Mouse (Mus musculus): ENCODE results near the gene Emsy. TPM values are rescaled to one million over a fixed set of nuclear protein-coding genes. Genes with fewer than 3 reads are reported as not detected.

Gene Emsy
- polyA plus RNA-seq, 1 experiment, result 20.9 TPM

GRCm38 (mm10) chr7:98670831-98671230, 14.2 kb upstream of the Emsy start:
- no peak for TF ChIP-seq POLR2A (IDR thresholded peaks at IDR 0.05; ENCODE audit: low read depth, low read length)
- no peak for TF ChIP-seq CTCF (conservative IDR thresholded peaks at IDR 0.05; ENCODE audit: insufficient read depth, insufficient read length, low read depth, low read length)
- H3K4me3 ChIP-seq (ENCODE audit: insufficient read depth, low read depth, low read length), result no peak overlapping the region
- H3K27me3 ChIP-seq (replicated peaks; ENCODE audit: control insufficient read depth, insufficient read depth, low read length), result no peaks in the 10 kb centered on the region
- H3K27ac ChIP-seq (ENCODE audit: insufficient read depth, low read depth, low read length), result peak overlapping the region; percentile 41
- WGBS, result 70% methylated on average over 4 of the region's 4 CpGs
- no peak for DNase-seq
- no peaks in the 10 kb centered on the region for H3K4me1 ChIP-seq (ENCODE audit: control insufficient read depth, insufficient read depth, low read length)
- H3K36me3 ChIP-seq (ENCODE audit: control insufficient read depth, insufficient read depth, low read length), result no peaks in the 10 kb centered on the region

GRCm38 (mm10) chr7:98667956-98668746, 11.6 kb upstream of the Emsy start:
- Histone ChIP-seq H3K4me3 (ENCODE audit: insufficient read depth, low read depth, low read length) (no peak overlapping the region), H3K36me3 (ENCODE audit: control insufficient read depth, insufficient read depth, low read length) (no peaks in the 10 kb centered on the region), H3K27ac (ENCODE audit: insufficient read depth, low read depth, low read length) (peak overlapping the region; percentile 73), H3K4me1 (ENCODE audit: control insufficient read depth, insufficient read depth, low read length) (no peaks in the 10 kb centered on the region), H3K27me3 (replicated peaks; ENCODE audit: control insufficient read depth, insufficient read depth, low read length) (no peaks in the 10 kb centered on the region)
- TF ChIP-seq CTCF (conservative IDR thresholded peaks at IDR 0.05; ENCODE audit: insufficient read depth, insufficient read length, low read depth, low read length) (no peak), POLR2A (IDR thresholded peaks at IDR 0.05; ENCODE audit: low read depth, low read length) (no peak)
- DNase-seq, result peak; percentile 34
- WGBS, result 58% methylated on average over 6 of the region's 6 CpGs

- Histone ChIP-seq H3K36me3 (ENCODE audit: control insufficient read depth, insufficient read depth, low read length) (no peaks in the 10 kb centered on the region), H3K4me3 (ENCODE audit: insufficient read depth, low read depth, low read length) (no peak overlapping the region), H3K4me1 (ENCODE audit: control insufficient read depth, insufficient read depth, low read length) (no peaks in the 10 kb centered on the region), H3K27ac (ENCODE audit: insufficient read depth, low read depth, low read length) (no peak overlapping the region), H3K27me3 (replicated peaks; ENCODE audit: control insufficient read depth, insufficient read depth, low read length) (no peaks in the 10 kb centered on the region)
- no peak for DNase-seq
- WGBS, result 90% methylated on average over 6 of the region's 6 CpGs
- no peak for TF ChIP-seq CTCF (conservative IDR thresholded peaks at IDR 0.05; ENCODE audit: insufficient read depth, insufficient read length, low read depth, low read length)
- TF ChIP-seq POLR2A (IDR thresholded peaks at IDR 0.05; ENCODE audit: low read depth, low read length), result no peak
Observed at GRCm38 (mm10) chr7:98665726-98666125, 9.1 kb upstream of the Emsy start.

GRCm38 (mm10) chr7:98665166-98665565, 8.6 kb upstream of the Emsy start:
- H3K27ac ChIP-seq (ENCODE audit: insufficient read depth, low read depth, low read length), result no peak overlapping the region
- no peak overlapping the region for H3K4me3 ChIP-seq (ENCODE audit: insufficient read depth, low read depth, low read length)
- no peak for TF ChIP-seq CTCF (conservative IDR thresholded peaks at IDR 0.05; ENCODE audit: insufficient read depth, insufficient read length, low read depth, low read length)
- TF ChIP-seq POLR2A (IDR thresholded peaks at IDR 0.05; ENCODE audit: low read depth, low read length), result no peak
- H3K27me3 ChIP-seq (replicated peaks; ENCODE audit: control insufficient read depth, insufficient read depth, low read length), result no peaks in the 10 kb centered on the region
- H3K4me1 ChIP-seq (ENCODE audit: control insufficient read depth, insufficient read depth, low read length), result no peaks in the 10 kb centered on the region
- DNase-seq, result no peak
- no peaks in the 10 kb centered on the region for H3K36me3 ChIP-seq (ENCODE audit: control insufficient read depth, insufficient read depth, low read length)
- WGBS, result 62% methylated on average over 5 of the region's 5 CpGs

GRCm38 (mm10) chr7:98655681-98656530, 677 bp downstream of the Emsy start:
- H3K27me3 ChIP-seq (replicated peaks; ENCODE audit: control insufficient read depth, insufficient read depth, low read length), result no peaks in the 10 kb centered on the region
- peak overlapping the region; percentile 72 for H3K4me3 ChIP-seq (ENCODE audit: insufficient read depth, low read depth, low read length)
- 0 out of 2 replicates have a peak, but pooled peaks have one; percentile 13 for TF ChIP-seq CTCF (conservative IDR thresholded peaks at IDR 0.05; ENCODE audit: insufficient read depth, insufficient read length, low read depth, low read length)
- no peak for TF ChIP-seq POLR2A (IDR thresholded peaks at IDR 0.05; ENCODE audit: low read depth, low read length)
- H3K36me3 ChIP-seq (ENCODE audit: control insufficient read depth, insufficient read depth, low read length), result no peaks in the 10 kb centered on the region
- peak; percentile 84 for DNase-seq
- under 1% methylated on average over 74 of the region's 74 CpGs for WGBS
- H3K27ac ChIP-seq (ENCODE audit: insufficient read depth, low read depth, low read length), result peak overlapping the region; percentile 63
- H3K4me1 ChIP-seq (ENCODE audit: control insufficient read depth, insufficient read depth, low read length), result no peaks in the 10 kb centered on the region; the same call in 1 of the 2 replicates

- WGBS, result 51% methylated on average over 2 of the region's 2 CpGs
- Histone ChIP-seq H3K27ac (ENCODE audit: insufficient read depth, low read depth, low read length) (no peak overlapping the region), H3K4me3 (ENCODE audit: insufficient read depth, low read depth, low read length) (no peak overlapping the region), H3K27me3 (replicated peaks; ENCODE audit: control insufficient read depth, insufficient read depth, low read length) (no peaks in the 10 kb centered on the region), H3K36me3 (ENCODE audit: control insufficient read depth, insufficient read depth, low read length) (no peaks in the 10 kb centered on the region; the same call in 1 of the 2 replicates), H3K4me1 (ENCODE audit: control insufficient read depth, insufficient read depth, low read length) (no peaks in the 10 kb centered on the region)
- no peak for DNase-seq
- TF ChIP-seq CTCF (conservative IDR thresholded peaks at IDR 0.05; ENCODE audit: insufficient read depth, insufficient read length, low read depth, low read length) (0 out of 2 replicates have a peak, but pooled peaks have one; percentile 24), POLR2A (IDR thresholded peaks at IDR 0.05; ENCODE audit: low read depth, low read length) (no peak)
Observed at GRCm38 (mm10) chr7:98651651-98652050, 4.9 kb downstream of the Emsy start.

GRCm38 (mm10) chr7:98644238-98644637, 12.3 kb downstream of the Emsy start:
- no peak for TF ChIP-seq POLR2A (IDR thresholded peaks at IDR 0.05; ENCODE audit: low read depth, low read length)
- no peak for TF ChIP-seq CTCF (conservative IDR thresholded peaks at IDR 0.05; ENCODE audit: insufficient read depth, insufficient read length, low read depth, low read length)
- H3K36me3 ChIP-seq (ENCODE audit: control insufficient read depth, insufficient read depth, low read length), result peaks cover 1% of the 10 kb centered on the region; the same call in 1 of the 2 replicates
- H3K4me3 ChIP-seq (ENCODE audit: insufficient read depth, low read depth, low read length), result no peak overlapping the region
- no peaks in the 10 kb centered on the region for H3K27me3 ChIP-seq (replicated peaks; ENCODE audit: control insufficient read depth, insufficient read depth, low read length)
- no peaks in the 10 kb centered on the region for H3K4me1 ChIP-seq (ENCODE audit: control insufficient read depth, insufficient read depth, low read length)
- no peak overlapping the region for H3K27ac ChIP-seq (ENCODE audit: insufficient read depth, low read depth, low read length)
- 27% methylated on average over 1 of the region's 1 CpGs for WGBS
- no peak for DNase-seq

All from kidney, adult 2 months (tissue).